Mouse (Mus musculus) C2C12 (cell line): ENCODE data around the gene Krt27. TPM values are rescaled to one million over a fixed set of nuclear protein-coding genes. Genes with fewer than 3 reads are reported as not detected.

ENCODE experiments used
- H3K27me3 ChIP-seq: one replicate; pipeline ENCODE4 v1.6.1; 2011; ENCODE audit not compliant: control insufficient read depth, insufficient read depth, insufficient read length
- H3K36me3 ChIP-seq: one replicate; pipeline ENCODE4 v1.6.1; 2011; ENCODE audit not compliant: control insufficient read depth, insufficient read depth
- H3K4me3 ChIP-seq: one replicate; pipeline ENCODE4 v1.5.1; 2011; ENCODE audit warnings: mild to moderate bottlenecking, control low read depth; ENCODE audit not compliant: poor library complexity, insufficient read depth, severe bottlenecking
- H3K79me2 ChIP-seq: one replicate; pipeline ENCODE4 v1.6.1; 2011; ENCODE audit not compliant: control insufficient read depth, insufficient read depth
- H3K79me3 ChIP-seq: one replicate; pipeline ENCODE4 v1.6.1; 2011; ENCODE audit warnings: low read depth, control low read depth
- H3ac ChIP-seq: one replicate; pipeline ENCODE3; 2011; ENCODE audit warnings: low read depth; ENCODE audit not compliant: control insufficient read depth, insufficient read length
- CEBPB ChIP-seq: IDR thresholded peaks from one replicate; pipeline ENCODE4 v1.6.1; 2011; ENCODE audit warnings: low read depth, mild to moderate bottlenecking, control low read depth, moderate library complexity
- CTCF ChIP-seq: IDR thresholded peaks from one replicate; pipeline ENCODE4 v1.5.1; 2011; ENCODE audit not compliant: control insufficient read depth, insufficient read depth, insufficient read length
- FOSL1 ChIP-seq: IDR thresholded peaks from one replicate; pipeline ENCODE4 v1.8.0; 2011; ENCODE audit warnings: mild to moderate bottlenecking, low read length; ENCODE audit not compliant: poor library complexity, insufficient read depth, severe bottlenecking
- MAX ChIP-seq: IDR thresholded peaks from one replicate; pipeline ENCODE4 v1.6.1; 2011; ENCODE audit warnings: mild to moderate bottlenecking, control low read depth
- MYOD1 ChIP-seq: IDR thresholded peaks from one replicate; pipeline ENCODE4 v1.6.1; 2011; ENCODE audit warnings: low read depth; ENCODE audit not compliant: control insufficient read depth, insufficient read length
- MYOG ChIP-seq: IDR thresholded peaks from one replicate; pipeline ENCODE4 v1.6.1; 2011; ENCODE audit not compliant: control insufficient read depth, insufficient read length; ENCODE audit errors: extremely low read depth
- USF1 ChIP-seq: IDR thresholded peaks from one replicate; pipeline ENCODE4 v1.6.1; 2011; ENCODE audit warnings: low read depth, mild to moderate bottlenecking, control low read depth, moderate library complexity
- polyA plus RNA-seq: library from polyadenylated mRNA; unstranded; fragments of >200 nt; fragmentation: generic; extraction: Trizol; gene quantifications from one replicate; pipeline ENCODE4 v1.2.1, GENCODE M21; 2012; ENCODE audit warnings: missing spikeins

The Krt27 gene
- polyA plus RNA-seq, 1 experiment, result not detected

- no peaks in the 10 kb centered on the region for H3K36me3 ChIP-seq
- peaks cover 18% of the 10 kb centered on the region for H3K27me3 ChIP-seq
- H3K79me3 ChIP-seq, result no peaks in the 10 kb centered on the region
- H3K79me2 ChIP-seq, result no peaks in the 10 kb centered on the region
- no peak overlapping the region for H3K4me3 ChIP-seq
- no peak overlapping the region for H3ac ChIP-seq
- no peak for TF ChIP-seq MYOD1
- TF ChIP-seq MYOG, result no peak
- TF ChIP-seq CEBPB, result no peak
- no peak for TF ChIP-seq MAX
- no peak for TF ChIP-seq CTCF
- TF ChIP-seq FOSL1, result no peak
- no peak for TF ChIP-seq USF1
Observed at GRCm38 (mm10) chr11:99361423-99361822, 10.5 kb upstream of the Krt27 start.

- Histone ChIP-seq H3K36me3 (no peaks in the 10 kb centered on the region), H3K79me2 (no peaks in the 10 kb centered on the region), H3K4me3 (no peak overlapping the region), H3K27me3 (peaks cover 24% of the 10 kb centered on the region), H3K79me3 (no peaks in the 10 kb centered on the region), H3ac (no peak overlapping the region)
- TF ChIP-seq MYOD1 (no peak), FOSL1 (no peak), MYOG (no peak), CEBPB (no peak), MAX (no peak), USF1 (no peak), CTCF (no peak)
Observed at GRCm38 (mm10) chr11:99339299-99339847, 11.5 kb downstream of the Krt27 start.

- TF ChIP-seq MAX (no peak), USF1 (no peak), FOSL1 (no peak)
- Histone ChIP-seq H3K27me3 (peaks cover 31% of the 10 kb centered on the region), H3K36me3 (no peaks in the 10 kb centered on the region), H3ac (no peak within 1 kb of the TSS), H3K79me3 (no peaks in the 10 kb centered on the region), H3K79me2 (no peaks in the 10 kb centered on the region), H3K4me3 (no peak within 1 kb of the TSS)
Observed at GRCm38 (mm10) chr11:99337866-99338265, 13.0 kb downstream of the Krt27 start, which contains the start of gene Krt26. TSS of gene Krt26 (minus strand) at chr11:99337966.

GRCm38 (mm10) chr11:99333426-99333825 lies 17.5 kb downstream of the Krt27 start:
- peaks cover 53% of the 10 kb centered on the region for H3K27me3 ChIP-seq
- no peak overlapping the region for H3K4me3 ChIP-seq
- no peaks in the 10 kb centered on the region for H3K36me3 ChIP-seq
- H3K79me2 ChIP-seq, result no peaks in the 10 kb centered on the region
- no peak overlapping the region for H3ac ChIP-seq
- no peak for TF ChIP-seq USF1
- TF ChIP-seq CTCF, result no peak
- no peak for TF ChIP-seq MYOD1
- no peak for TF ChIP-seq MAX
- TF ChIP-seq MYOG, result no peak
- TF ChIP-seq FOSL1, result no peak
- no peak for TF ChIP-seq CEBPB
- no peaks in the 10 kb centered on the region for H3K79me3 ChIP-seq

GRCm38 (mm10) chr11:99329655-99330054 lies 21.2 kb downstream of the Krt27 start:
- Histone ChIP-seq H3K79me2 (no peaks in the 10 kb centered on the region), H3K27me3 (peaks cover 42% of the 10 kb centered on the region), H3K79me3 (no peaks in the 10 kb centered on the region), H3K4me3 (no peak overlapping the region), H3K36me3 (no peaks in the 10 kb centered on the region), H3ac (no peak overlapping the region)
- no peak for TF ChIP-seq MAX
- TF ChIP-seq CEBPB, result no peak
- no peak for TF ChIP-seq CTCF
- no peak for TF ChIP-seq MYOG

- no peak within 1 kb of the TSS for H3ac ChIP-seq
- no peaks in the 10 kb centered on the region for H3K79me2 ChIP-seq
- H3K79me3 ChIP-seq, result no peaks in the 10 kb centered on the region
- no peaks in the 10 kb centered on the region for H3K36me3 ChIP-seq
- TF ChIP-seq USF1 (no peak), FOSL1 (no peak), CEBPB (no peak), MYOG (no peak), MYOD1 (no peak), CTCF (no peak), MAX (no peak)
- no peak within 1 kb of the TSS for H3K4me3 ChIP-seq
- H3K27me3 ChIP-seq, result peaks cover 36% of the 10 kb centered on the region
Observed at GRCm38 (mm10) chr11:99322851-99323250, 28.1 kb downstream of the Krt27 start, which contains the start of gene Krt25. TSS of gene Krt25 (minus strand) at chr11:99322951.
